Mouse (Mus musculus) adrenal gland, adult 8-10 months (tissue): ENCODE measurements around the gene Prc1. TPM values are rescaled to one million over a fixed set of nuclear protein-coding genes. Genes with fewer than 3 reads are reported as not detected.
A peak's percentile ranks its signal among the peaks of the same experiment; 100 is the strongest.
"Not testable (repeated sequence)": the region's sequence is repeated elsewhere in the genome, so short reads cannot be mapped to it uniquely, and the experiment has no call there.

ENCODE experiments used
- DNase-seq: peaks from one replicate; pipeline ENCODE4 v3.0.0; 2022
- total RNA-seq, 4 experiments: library from RNA; stranded (reverse); gene quantifications; 2 replicates each; pipeline ENCODE4 v1.2.4; 2022

Gene Prc1
- total RNA-seq, 4 experiments from 2014 or later: 2.7 to 8.1 (median 3.7) TPM

GRCm38 (mm10) chr7:80285725-80286124 is 8.5 kb upstream of the Prc1 start:
- DNase-seq: no peak

- no peak for DNase-seq
These were observed 6.5 kb upstream of the Prc1 start for GRCm38 (mm10) chr7:80287736-80288135.

GRCm38 (mm10) chr7:80294764-80295648 is 756 bp downstream of the Prc1 start:
- DNase-seq: no peak

GRCm38 (mm10) chr7:80296462-80296861 is 2.2 kb downstream of the Prc1 start:
- DNase-seq: no peak

- DNase-seq: no peak
These were observed 2.8 kb downstream of the Prc1 start for GRCm38 (mm10) chr7:80297041-80297440.

GRCm38 (mm10) chr7:80298754-80299153 is 4.5 kb downstream of the Prc1 start:
- no peak for DNase-seq

- DNase-seq: no peak
These were observed 5.3 kb downstream of the Prc1 start for GRCm38 (mm10) chr7:80299568-80299967.

GRCm38 (mm10) chr7:80301522-80301921 is 7.3 kb downstream of the Prc1 start:
- DNase-seq: no peak

- no peak for DNase-seq
These were observed 13.5 kb downstream of the Prc1 start for GRCm38 (mm10) chr7:80307766-80308165.

- DNase-seq: no peak
These were observed 16.5 kb downstream of the Prc1 start for GRCm38 (mm10) chr7:80310771-80311170.

- DNase-seq: no peak
These were observed 21.5 kb downstream of the Prc1 start for GRCm38 (mm10) chr7:80315733-80316132.

GRCm38 (mm10) chr7:80317439-80318115 is 23.3 kb downstream of the Prc1 start:
- DNase-seq: no peak

GRCm38 (mm10) chr7:80318670-80319069 is 24.4 kb downstream of the Prc1 start:
- no peak for DNase-seq

- DNase-seq: no peak
These were observed 25.7 kb downstream of the Prc1 start for GRCm38 (mm10) chr7:80319846-80320496.

GRCm38 (mm10) chr7:80323336-80323735 is 29.1 kb downstream of the Prc1 start:
- DNase-seq: no peak

- DNase-seq: peak; percentile 91
These were observed 30.0 kb downstream of the Prc1 start, which contains the start of gene Rccd1 for GRCm38 (mm10) chr7:80324043-80324815. Gene Rccd1, minus strand, starts transcription at chr7:80324454.

- not testable (repeated sequence) for DNase-seq
These were observed 30.5 kb downstream of the Prc1 start for GRCm38 (mm10) chr7:80324816-80325119.

- DNase-seq: no peak
These were observed 31.1 kb downstream of the Prc1 start for GRCm38 (mm10) chr7:80325292-80325868.

- DNase-seq: no peak
These were observed 31.8 kb downstream of the Prc1 start for GRCm38 (mm10) chr7:80326076-80326475.

GRCm38 (mm10) chr7:80330278-80330677 is 36.0 kb downstream of the Prc1 start:
- peak; percentile 9 for DNase-seq

- DNase-seq: peak; percentile 56
These were observed 37.2 kb downstream of the Prc1 start for GRCm38 (mm10) chr7:80331433-80331832.

- no peak for DNase-seq
These were observed 40.6 kb downstream of the Prc1 start for GRCm38 (mm10) chr7:80334848-80335247.
